Comparison of ENCODE assay signal across 8 mouse cellular contexts in the genomic region with DNA sequence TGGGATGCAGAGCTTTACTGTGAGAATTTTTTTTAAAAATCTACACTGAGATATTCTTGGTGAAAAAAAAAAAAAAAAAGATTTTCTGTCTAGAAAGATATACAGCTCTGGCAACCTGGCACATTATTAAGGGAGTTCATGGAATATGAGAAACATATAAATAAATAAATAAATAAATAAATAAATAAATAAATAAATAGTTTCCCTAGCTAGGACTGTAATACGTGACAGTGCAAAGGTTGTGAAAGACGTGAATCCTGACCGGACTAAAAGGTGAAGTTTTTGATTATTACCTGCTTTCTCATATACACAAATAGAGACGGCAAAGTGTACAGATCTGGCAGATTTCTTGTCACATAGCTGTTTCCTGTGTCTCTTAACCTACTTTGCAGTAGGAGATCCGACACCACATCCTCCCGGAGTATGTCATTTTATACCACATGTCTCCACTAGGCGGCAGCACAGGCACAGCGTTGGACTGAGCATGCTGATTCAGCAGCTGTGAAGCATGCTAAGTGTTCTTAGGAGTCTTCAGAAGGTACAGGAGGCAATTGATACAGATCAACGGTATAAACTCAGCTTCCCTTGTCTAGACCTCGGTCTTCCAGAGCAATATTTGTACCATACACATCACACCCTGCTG. TPM values are rescaled to one million over a fixed set of nuclear protein-coding genes. Genes with fewer than 3 reads are reported as not detected.
DNase-seq lines count a peak whose midpoint lies in the region; ATAC-seq and TF ChIP-seq lines count a peak whose summit lies in the region.

No protein-coding gene starts in this region.

- H3K27ac ChIP-seq in ES-Bruce4 (ENCODE audit: insufficient read depth, low read length) = no peak overlapping the region
- H3K27ac ChIP-seq in forebrain, embryonic 12.5 days = no peak overlapping the region
- peak overlapping the region; percentile 78; the same call in 1 of the 2 replicates for H3K27ac ChIP-seq in neural tube, embryonic 15.5 days (replicated peaks)

- no peak overlapping the region for H3K9ac ChIP-seq in ES-Bruce4 (ENCODE audit: low read depth, poor library complexity, severe bottlenecking)
- no peak overlapping the region for H3K9ac ChIP-seq in forebrain, embryonic 12.5 days
- H3K9ac ChIP-seq in neural tube, embryonic 15.5 days (replicated peaks) = 0 out of 2 replicates have a peak overlapping the region, but pooled peaks have one; percentile 51

- TF ChIP-seq CTCF in ES-Bruce4 (IDR thresholded peaks at IDR 0.05; ENCODE audit: low read depth, low read length) = peak; percentile 90

- peak; percentile 59 for ATAC-seq in forebrain, embryonic 12.5 days (ENCODE audit: low FRiP score)
- peak; percentile 52 for ATAC-seq in neural tube, embryonic 15.5 days (ENCODE audit: low FRiP score)

- intact Hi-C loops in heart, postnatal 36 days (cut with DNase I) = loop anchor here (2.0 kb wide), 1 partner anchor 456 kb away; no protein-coding TSS in a partner anchor

- H3K4me3 ChIP-seq in ES-Bruce4 (ENCODE audit: low read depth, low read length) = no peak overlapping the region
- H3K4me3 ChIP-seq in forebrain, embryonic 12.5 days (replicated peaks) = no peak overlapping the region
- peak overlapping the region; percentile 50 for H3K4me3 ChIP-seq in neural tube, embryonic 15.5 days (replicated peaks)

- no peaks in the 10 kb centered on the region for H3K27me3 ChIP-seq in ES-Bruce4 (ENCODE audit: control insufficient read depth, insufficient read depth, low read length, poor library complexity, severe bottlenecking)
- no peaks in the 10 kb centered on the region for H3K27me3 ChIP-seq in forebrain, embryonic 12.5 days
- H3K27me3 ChIP-seq in neural tube, embryonic 15.5 days (replicated peaks) = no peaks in the 10 kb centered on the region

- no peak for TF ChIP-seq EP300 in ES-Bruce4 (IDR thresholded peaks at IDR 0.05; ENCODE audit: insufficient read depth, low read depth, low read length)

- no peak for TF ChIP-seq POLR2A in ES-Bruce4 (IDR thresholded peaks at IDR 0.05; ENCODE audit: insufficient read depth, low read length)

- H3K4me1 ChIP-seq in ES-Bruce4 (ENCODE audit: control insufficient read depth, insufficient read depth, low read length) = no peaks in the 10 kb centered on the region
- peaks cover 11% of the 10 kb centered on the region for H3K4me1 ChIP-seq in forebrain, embryonic 12.5 days
- 0 out of 2 replicates have a peak, but pooled peaks cover 9% of the 10 kb centered on the region for H3K4me1 ChIP-seq in neural tube, embryonic 15.5 days

- peak overlapping the region; percentile 21; the same call in 1 of the 2 replicates for H3K4me2 ChIP-seq in forebrain, embryonic 12.5 days
- H3K4me2 ChIP-seq in neural tube, embryonic 15.5 days = peak overlapping the region; percentile 60

- WGBS in forebrain, embryonic 12.5 days = 25% methylated on average over 10 of the region's 10 CpGs
- WGBS in neural tube, embryonic 15.5 days = 23% methylated on average over 10 of the region's 10 CpGs

- peak; percentile 34 for DNase-seq in c-Kit-positive CD71-positive TER-119-negative erythroid progenitor cells, embryonic 14.5 days (ENCODE audit: low read depth)
- peak; percentile 60 to 75 for DNase-seq in heart, postnatal 36 days
- peak; percentile 88 to 97 for DNase-seq in layer of hippocampus, adult 18-20 months (ENCODE audit: low spot score in 2 of 2)
- DNase-seq in lung, adult 18-20 months = peak; percentile 33 to 46
- peak; percentile 94 for DNase-seq in testis, postnatal 10 days (ENCODE audit: low spot score)

- H3K9me3 ChIP-seq in ES-Bruce4 (replicated peaks; ENCODE audit: control insufficient read depth, insufficient read depth, low read length, poor library complexity, severe bottlenecking) = no peaks in the 10 kb centered on the region
- no peaks in the 10 kb centered on the region for H3K9me3 ChIP-seq in forebrain, embryonic 12.5 days
- no peaks in the 10 kb centered on the region for H3K9me3 ChIP-seq in neural tube, embryonic 15.5 days (replicated peaks)

- no peaks in the 10 kb centered on the region for H3K36me3 ChIP-seq in ES-Bruce4 (ENCODE audit: control insufficient read depth, insufficient read depth, low read length, poor library complexity, severe bottlenecking)
- no peaks in the 10 kb centered on the region for H3K36me3 ChIP-seq in forebrain, embryonic 12.5 days (replicated peaks)
- H3K36me3 ChIP-seq in neural tube, embryonic 15.5 days = no peaks in the 10 kb centered on the region

RNA-seq across cellular contexts. Expression of gene Cdh10, which starts 2.5 kb away (rescaled TPM):
- 1.6 and 2.1 TPM in 2 replicates for polyA plus RNA-seq in ES-Bruce4 (2011; ENCODE audit: insufficient read depth, insufficient read length, low read depth, missing spikeins)
- polyA plus RNA-seq in forebrain, embryonic 12.5 days (2016; fragmentation: Nextera tagmentation; extraction: Ambion mirVana) = 6.7 and 7.1 TPM in 2 replicates
- not detected for total RNA-seq in heart, postnatal 36 days (2021)
- 10 to 100 TPM; 28.8 TPM for total RNA-seq in layer of hippocampus, adult 18-20 months (2021)
- polyA plus RNA-seq in neural tube, embryonic 15.5 days (2015; fragmentation: Nextera tagmentation; extraction: Ambion mirVana) = 22.2 and 25.7 TPM in 2 replicates

Comparison
In these comparisons a context has a peak if more than half of its experiments do, and no peak if none do; other contexts are left out.
1. DNase-seq: peak in every context shown above with its lines; median percentile 94 in testis, postnatal 10 days; 92 in layer of hippocampus, adult 18-20 months; 68 in heart, postnatal 36 days; 40 in lung, adult 18-20 months; 34 in c-Kit-positive CD71-positive TER-119-negative erythroid progenitor cells, embryonic 14.5 days.